Mouse (Mus musculus) spleen, adult 2 months (tissue): ENCODE data around the gene Angptl3.

ENCODE experiments used
- CTCF ChIP-seq: fragments of 200-500 bp; IDR thresholded peaks from 2 replicates; pipeline ENCODE4 v1.5.1; 2011; ENCODE audit warnings: mild to moderate bottlenecking, inconsistent platforms; ENCODE audit not compliant: insufficient read depth, insufficient read length, insufficient replicate concordance; ENCODE audit errors: extremely low read depth
- POLR2A ChIP-seq: fragments of 200-500 bp; IDR thresholded peaks from 2 replicates; pipeline ENCODE4 v1.6.1; 2011; ENCODE audit warnings: low read depth, low read length, inconsistent platforms

GRCm38 (mm10) chr4:99046471-99046870 lies 15.7 kb downstream of the Angptl3 start:
- no peak for TF ChIP-seq CTCF
- TF ChIP-seq POLR2A, result no peak
